Mouse (Mus musculus): ENCODE data around the gene Whamm.

Whamm gene

DNA sequence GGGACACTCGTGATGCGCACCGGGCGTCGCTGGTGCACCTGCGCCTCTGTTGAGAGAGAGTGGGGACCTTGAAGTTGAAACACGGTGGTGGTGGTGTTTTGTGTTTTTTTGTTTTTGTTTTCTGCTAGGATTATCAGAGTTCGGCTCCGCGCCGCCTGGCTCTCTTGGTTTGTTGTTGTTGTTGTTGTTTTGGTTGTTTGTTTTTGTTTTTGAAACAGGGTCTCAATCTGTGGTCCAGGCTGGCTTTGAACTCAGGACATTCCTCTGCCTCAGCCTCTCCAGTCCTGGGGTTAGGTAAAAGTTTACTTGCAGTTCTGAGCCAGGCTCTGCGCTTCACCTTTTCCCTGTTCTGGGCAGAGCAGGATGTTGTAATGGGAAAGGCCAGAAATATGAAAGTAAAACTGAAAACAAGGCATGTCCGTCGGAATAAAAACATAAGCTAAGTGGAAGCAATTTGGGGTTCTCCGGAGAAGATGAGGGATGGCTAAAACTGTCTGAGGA, 925 bp downstream of the Whamm start:
- no peak for DNase-seq (ENCODE audit: low read depth, low spot score)
- Histone ChIP-seq H3K27me3 (ENCODE audit: control insufficient read depth, insufficient read depth, low read length, poor library complexity, severe bottlenecking) (no peaks in the 10 kb centered on the region), H3K36me3 (ENCODE audit: control insufficient read depth, insufficient read depth, low read length, poor library complexity, severe bottlenecking) (peaks cover 3% of the 10 kb centered on the region; the same call in 1 of the 2 replicates)

DNA sequence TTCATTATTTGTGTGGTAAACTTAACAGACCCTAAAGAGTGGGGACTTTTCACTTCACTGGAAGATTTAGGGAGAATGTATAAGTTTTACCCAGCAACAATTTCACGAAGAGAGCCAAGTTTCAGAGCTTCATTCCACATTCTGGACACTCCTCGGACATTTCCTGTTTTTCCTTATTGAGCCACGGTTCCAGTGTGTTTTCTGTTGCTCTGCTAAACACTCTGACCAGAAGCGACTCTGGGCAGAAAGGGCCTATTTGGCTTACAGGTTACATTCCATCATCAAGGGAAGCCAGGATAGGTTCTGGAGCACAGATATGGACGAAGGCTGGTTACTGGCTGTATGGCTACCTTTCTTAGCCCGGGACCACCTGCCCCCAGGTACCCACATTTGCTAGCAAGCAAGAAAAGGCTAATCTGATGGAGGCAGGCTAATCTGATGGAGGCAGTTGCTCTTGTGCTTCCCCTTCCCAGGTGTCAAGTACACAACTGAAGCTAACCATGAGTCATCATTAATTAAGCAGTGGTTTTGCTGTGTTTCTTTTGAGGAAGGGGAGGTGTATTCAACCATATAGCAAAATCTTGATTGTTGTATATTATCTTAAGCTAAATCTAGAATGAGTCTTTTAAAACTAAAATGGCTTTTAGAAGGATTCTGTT, 1.7 kb downstream of the Whamm start:
- Histone ChIP-seq H3K27me3 (ENCODE audit: control insufficient read depth, insufficient read depth, low read length, poor library complexity, severe bottlenecking) (no peaks in the 10 kb centered on the region), H3K36me3 (ENCODE audit: control insufficient read depth, insufficient read depth, low read length, poor library complexity, severe bottlenecking) (peaks cover 3% of the 10 kb centered on the region; the same call in 1 of the 2 replicates)
- no peak for DNase-seq (ENCODE audit: low read depth, low spot score)

DNA sequence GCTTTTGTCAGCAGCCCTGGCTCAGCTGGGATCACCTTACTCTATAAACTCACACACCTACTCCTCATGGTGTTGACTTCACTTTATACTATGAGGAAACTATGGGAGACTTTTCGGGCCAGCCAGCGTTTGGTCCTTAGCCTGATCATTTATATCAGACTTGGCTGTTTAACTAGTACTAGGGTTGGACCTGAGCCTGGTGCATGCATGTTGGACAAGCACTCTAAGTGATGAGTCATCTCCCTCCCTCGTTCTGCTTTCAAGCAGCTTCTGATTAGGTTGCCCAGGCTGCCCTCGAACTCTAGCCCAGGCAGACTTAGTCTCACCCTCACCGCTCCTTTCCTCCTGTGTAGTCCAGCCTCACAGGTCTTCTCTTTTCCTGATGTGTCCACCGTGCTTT, 2.3 kb downstream of the Whamm start:
- no peak for DNase-seq (ENCODE audit: low read depth, low spot score)
- Histone ChIP-seq H3K36me3 (ENCODE audit: control insufficient read depth, insufficient read depth, low read length, poor library complexity, severe bottlenecking) (peaks cover 3% of the 10 kb centered on the region; the same call in 1 of the 2 replicates), H3K27me3 (ENCODE audit: control insufficient read depth, insufficient read depth, low read length, poor library complexity, severe bottlenecking) (no peaks in the 10 kb centered on the region)

GRCm38 (mm10) chr7:81573821-81574220, 2.8 kb downstream of the Whamm start:
- DNase-seq (ENCODE audit: low read depth, low spot score): no peak
- Histone ChIP-seq H3K36me3 (ENCODE audit: control insufficient read depth, insufficient read depth, low read length, poor library complexity, severe bottlenecking) (peaks cover 3% of the 10 kb centered on the region; the same call in 1 of the 2 replicates), H3K27me3 (ENCODE audit: control insufficient read depth, insufficient read depth, low read length, poor library complexity, severe bottlenecking) (no peaks in the 10 kb centered on the region)

DNA sequence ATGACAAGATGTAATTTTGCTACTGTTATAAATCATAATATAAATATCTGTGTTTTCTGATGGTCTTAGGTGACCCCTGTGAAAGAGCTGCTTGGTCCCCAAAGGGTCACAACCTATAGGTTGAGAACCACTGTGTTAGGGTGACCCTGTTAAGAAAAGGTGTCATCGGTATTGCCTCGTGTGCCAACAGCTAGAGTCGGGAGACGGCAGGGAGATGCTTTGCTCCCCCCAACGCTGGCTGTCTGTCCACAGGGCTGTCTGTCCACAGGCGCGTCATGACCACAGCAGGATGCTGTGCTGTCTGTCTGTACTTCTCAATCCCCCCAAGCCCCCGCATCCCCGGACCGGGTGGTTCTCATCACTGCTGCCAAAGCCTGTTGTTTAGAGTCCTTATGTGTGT, 4.5 kb downstream of the Whamm start:
- Histone ChIP-seq H3K36me3 (ENCODE audit: control insufficient read depth, insufficient read depth, low read length, poor library complexity, severe bottlenecking) (peaks cover 3% of the 10 kb centered on the region; the same call in 1 of the 2 replicates), H3K27me3 (ENCODE audit: control insufficient read depth, insufficient read depth, low read length, poor library complexity, severe bottlenecking) (no peaks in the 10 kb centered on the region)
- DNase-seq (ENCODE audit: low read depth, low spot score): no peak

GRCm38 (mm10) chr7:81577872-81578271, 6.8 kb downstream of the Whamm start:
- DNase-seq (ENCODE audit: low read depth, low spot score): no peak
- H3K36me3 ChIP-seq (ENCODE audit: control insufficient read depth, insufficient read depth, low read length, poor library complexity, severe bottlenecking): peaks cover 3% of the 10 kb centered on the region; the same call in 1 of the 2 replicates
- no peaks in the 10 kb centered on the region for H3K27me3 ChIP-seq (ENCODE audit: control insufficient read depth, insufficient read depth, low read length, poor library complexity, severe bottlenecking)

GRCm38 (mm10) chr7:81578413-81578812, 7.3 kb downstream of the Whamm start:
- DNase-seq (ENCODE audit: low read depth, low spot score): no peak
- Histone ChIP-seq H3K36me3 (ENCODE audit: control insufficient read depth, insufficient read depth, low read length, poor library complexity, severe bottlenecking) (peaks cover 3% of the 10 kb centered on the region; the same call in 1 of the 2 replicates), H3K27me3 (ENCODE audit: control insufficient read depth, insufficient read depth, low read length, poor library complexity, severe bottlenecking) (no peaks in the 10 kb centered on the region)

DNA sequence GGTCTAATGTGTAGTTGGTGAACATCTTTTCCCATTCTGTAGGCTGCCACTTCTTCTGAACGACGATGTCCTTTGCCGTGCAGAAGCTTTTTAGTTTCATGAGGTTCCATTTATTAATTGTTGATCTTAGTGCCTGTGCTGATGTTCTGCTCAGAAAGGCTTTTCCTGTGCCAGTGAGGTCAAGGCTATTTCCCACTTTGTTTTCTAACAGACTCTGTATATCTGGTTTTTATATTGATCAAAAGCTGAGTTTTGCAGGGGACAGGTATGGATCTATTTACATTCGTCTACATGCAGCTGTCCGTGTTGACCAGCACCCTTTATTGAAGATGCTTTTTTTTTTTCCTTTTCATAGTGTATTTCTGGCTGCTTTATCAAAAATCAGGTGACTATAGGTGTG, 8.2 kb downstream of the Whamm start:
- DNase-seq (ENCODE audit: low read depth, low spot score): no peak
- Histone ChIP-seq H3K36me3 (ENCODE audit: control insufficient read depth, insufficient read depth, low read length, poor library complexity, severe bottlenecking) (peaks cover 3% of the 10 kb centered on the region; the same call in 1 of the 2 replicates), H3K27me3 (ENCODE audit: control insufficient read depth, insufficient read depth, low read length, poor library complexity, severe bottlenecking) (no peaks in the 10 kb centered on the region)

DNA sequence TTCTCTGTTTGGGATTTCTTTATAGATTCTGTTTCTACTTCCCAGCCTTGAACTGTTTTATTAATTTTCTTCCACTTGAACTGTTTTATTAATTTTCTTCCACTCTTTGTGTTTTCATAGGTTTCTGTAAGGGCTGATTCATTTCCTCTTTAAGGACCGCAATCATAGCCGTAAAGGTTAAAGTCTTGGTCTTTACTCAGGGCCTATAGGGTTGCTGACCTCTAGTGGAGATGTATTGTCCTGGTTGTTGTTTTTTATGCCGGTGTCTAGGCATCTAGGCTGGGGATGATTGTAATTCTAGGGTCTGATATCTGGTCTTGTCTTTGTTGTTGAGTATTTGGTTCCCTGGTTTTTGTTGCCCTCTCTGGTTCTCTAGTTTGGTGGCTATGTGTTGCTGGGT, 12.4 kb downstream of the Whamm start:
- no peaks in the 10 kb centered on the region for H3K27me3 ChIP-seq (ENCODE audit: control insufficient read depth, insufficient read depth, low read length, poor library complexity, severe bottlenecking)
- no peak for DNase-seq (ENCODE audit: low read depth, low spot score)

GRCm38 (mm10) chr7:81585326-81585725, 14.3 kb downstream of the Whamm start:
- Histone ChIP-seq H3K27me3 (ENCODE audit: control insufficient read depth, insufficient read depth, low read length, poor library complexity, severe bottlenecking) (no peaks in the 10 kb centered on the region), H3K36me3 (ENCODE audit: control insufficient read depth, insufficient read depth, low read length, poor library complexity, severe bottlenecking) (peaks cover 27% of the 10 kb centered on the region)
- no peak for DNase-seq (ENCODE audit: low read depth, low spot score)

More for the DNA sequence above, 12.4 kb downstream of the Whamm start:
- peaks cover 23% of the 10 kb centered on the region for H3K36me3 ChIP-seq (ENCODE audit: control insufficient read depth, insufficient read depth, low read length, poor library complexity, severe bottlenecking)

DNA sequence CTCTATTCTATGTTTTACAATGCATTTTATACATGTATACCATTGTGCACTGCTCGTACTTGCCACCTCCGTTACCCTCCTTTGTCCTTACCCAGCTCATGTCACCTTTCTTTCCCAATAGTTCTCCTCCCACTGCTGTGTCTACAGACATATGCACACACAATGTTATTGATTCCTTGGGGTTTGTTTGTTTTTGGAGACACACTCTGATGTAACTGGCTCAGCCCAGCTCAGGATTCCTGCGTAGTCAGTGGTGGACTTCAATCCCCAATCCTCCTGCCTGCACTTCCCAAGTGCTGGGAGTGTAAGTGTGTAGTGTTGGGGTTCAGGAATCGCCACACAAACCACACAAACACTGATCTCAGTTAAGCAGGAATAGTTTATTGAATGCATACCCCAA, 16.2 kb downstream of the Whamm start:
- no peak for DNase-seq (ENCODE audit: low read depth, low spot score)
- Histone ChIP-seq H3K36me3 (ENCODE audit: control insufficient read depth, insufficient read depth, low read length, poor library complexity, severe bottlenecking) (peaks cover 30% of the 10 kb centered on the region), H3K27me3 (ENCODE audit: control insufficient read depth, insufficient read depth, low read length, poor library complexity, severe bottlenecking) (no peaks in the 10 kb centered on the region)

GRCm38 (mm10) chr7:81592686-81593085, 21.6 kb downstream of the Whamm start:
- DNase-seq (ENCODE audit: low read depth, low spot score): no peak
- Histone ChIP-seq H3K36me3 (ENCODE audit: control insufficient read depth, insufficient read depth, low read length, poor library complexity, severe bottlenecking) (peaks cover 25% of the 10 kb centered on the region), H3K27me3 (ENCODE audit: control insufficient read depth, insufficient read depth, low read length, poor library complexity, severe bottlenecking) (no peaks in the 10 kb centered on the region)

- Histone ChIP-seq H3K36me3 (ENCODE audit: control insufficient read depth, insufficient read depth, low read length, poor library complexity, severe bottlenecking) (peaks cover 20% of the 10 kb centered on the region), H3K27me3 (ENCODE audit: control insufficient read depth, insufficient read depth, low read length, poor library complexity, severe bottlenecking) (no peaks in the 10 kb centered on the region)
- no peak for DNase-seq (ENCODE audit: low read depth, low spot score)
These were observed 22.3 kb downstream of the Whamm start for GRCm38 (mm10) chr7:81593387-81593786.

DNA sequence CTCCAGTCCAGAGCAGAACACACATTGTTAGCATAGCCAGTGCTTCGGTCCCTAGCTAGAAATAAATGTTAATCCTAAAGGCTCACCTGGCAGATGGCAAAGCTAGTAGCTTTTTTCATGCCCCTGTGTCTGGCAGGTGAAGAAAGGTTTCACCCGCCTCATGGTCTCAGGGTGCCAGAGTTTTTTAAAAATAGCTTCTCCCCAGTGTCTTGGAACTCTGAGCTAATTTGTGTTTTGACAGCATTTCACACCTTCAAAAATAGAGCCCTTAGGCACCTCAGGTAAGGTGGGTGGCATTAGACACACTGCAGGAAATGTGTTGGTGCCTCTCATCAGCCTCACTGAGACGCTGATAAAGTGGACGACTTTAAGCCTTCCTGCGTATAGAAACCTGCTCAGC, 24.0 kb downstream of the Whamm start:
- Histone ChIP-seq H3K27me3 (ENCODE audit: control insufficient read depth, insufficient read depth, low read length, poor library complexity, severe bottlenecking) (no peaks in the 10 kb centered on the region), H3K36me3 (ENCODE audit: control insufficient read depth, insufficient read depth, low read length, poor library complexity, severe bottlenecking) (peaks cover 17% of the 10 kb centered on the region)
- no peak for DNase-seq (ENCODE audit: low read depth, low spot score)

GRCm38 (mm10) chr7:81596086-81596485, 25.0 kb downstream of the Whamm start:
- no peak for DNase-seq (ENCODE audit: low read depth, low spot score)
- Histone ChIP-seq H3K27me3 (ENCODE audit: control insufficient read depth, insufficient read depth, low read length, poor library complexity, severe bottlenecking) (no peaks in the 10 kb centered on the region), H3K36me3 (ENCODE audit: control insufficient read depth, insufficient read depth, low read length, poor library complexity, severe bottlenecking) (peaks cover 15% of the 10 kb centered on the region; the same call in 1 of the 2 replicates)
